8 mouse cellular contexts compared by ENCODE assay signal in the genomic region with DNA sequence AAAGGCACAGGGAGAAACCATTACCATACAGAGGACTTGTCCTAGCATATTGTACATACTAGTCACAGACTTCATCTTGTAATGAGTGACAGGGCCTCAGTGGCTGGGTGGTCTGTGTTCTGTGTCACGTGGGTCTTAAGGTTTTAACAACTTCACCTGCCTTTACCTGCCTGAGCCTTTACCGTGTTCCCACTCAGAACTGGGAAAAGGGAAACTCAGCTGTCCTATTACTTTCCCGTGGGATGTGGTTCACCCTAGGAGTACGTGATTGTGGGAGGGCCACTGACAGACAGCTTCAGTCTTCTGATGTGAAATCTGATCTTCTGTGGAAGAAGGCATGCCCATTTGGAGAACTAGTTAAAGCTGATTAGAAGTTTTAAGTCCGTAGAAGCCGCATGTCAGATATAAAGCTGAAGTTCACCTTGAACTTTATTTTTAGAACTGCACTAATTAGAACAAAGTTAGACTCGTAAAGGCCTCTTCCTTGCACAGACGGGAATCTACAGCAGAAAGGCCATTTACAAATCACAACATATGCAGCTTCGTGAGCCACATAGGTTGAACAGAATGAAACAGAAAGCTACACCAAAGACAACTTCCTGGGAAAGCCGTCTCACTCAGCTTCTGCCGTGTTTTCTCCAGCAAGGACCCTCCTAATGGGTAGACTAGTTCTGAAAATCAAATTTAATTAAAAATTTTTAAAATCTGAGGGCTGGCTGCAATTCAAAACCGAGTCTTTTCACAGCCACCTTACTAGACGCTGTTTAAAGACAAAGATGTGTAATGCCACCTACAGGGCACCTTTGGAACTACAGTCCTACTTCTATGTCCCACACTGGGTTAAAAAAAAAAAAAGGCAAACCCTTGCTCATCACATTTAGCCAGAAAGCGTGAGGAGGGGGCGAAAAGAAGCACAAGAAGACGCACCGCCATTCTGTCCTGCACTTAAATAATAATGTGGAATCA. TPM values are rescaled to one million over a fixed set of nuclear protein-coding genes. Genes with fewer than 3 reads are reported as not detected.
A peak's percentile ranks its signal among the peaks of the same experiment; 100 is the strongest.
DNase-seq lines count a peak whose midpoint lies in the region; ATAC-seq and TF ChIP-seq lines count a peak whose summit lies in the region.

No protein-coding gene starts in this region.

- no peaks in the 10 kb centered on the region for H3K9me3 ChIP-seq in intestine, embryonic 15.5 days

- H3K4me2 ChIP-seq in intestine, embryonic 15.5 days (replicated peaks): peak overlapping the region; percentile 56

- H3K36me3 ChIP-seq in intestine, embryonic 15.5 days: peaks cover 9% of the 10 kb centered on the region; the same call in 1 of the 2 replicates
- H3K36me3 ChIP-seq in small intestine, adult 2 months (ENCODE audit: control insufficient read depth, insufficient read depth, low read length): peaks cover 13% of the 10 kb centered on the region

- peak overlapping the region; percentile 29 for H3K4me3 ChIP-seq in intestine, embryonic 15.5 days (replicated peaks)
- peak overlapping the region; percentile 13; the same call in 1 of the 2 replicates for H3K4me3 ChIP-seq in small intestine, adult 2 months (ENCODE audit: low read depth, low read length)

- peak; percentile 95 for DNase-seq in 3T3-L1 (ENCODE audit: low read depth, low spot score)
- DNase-seq in adrenal gland, adult 2 months: peak; percentile 82
- peak; percentile 79 for DNase-seq in embryo, embryonic 11.5 days (ENCODE audit: low read depth, low spot score)
- DNase-seq in gonadal fat pad, adult 2 months (ENCODE audit: low read depth): peak; percentile 57
- peak; percentile 84 to 87 for DNase-seq in left cerebral cortex, postnatal 25 days (ENCODE audit: low spot score in 2 of 2)
- peak; percentile 87 for DNase-seq in mesoderm, embryonic 11.5 days (ENCODE audit: low read depth, low spot score)

- H3K4me1 ChIP-seq in intestine, embryonic 15.5 days (replicated peaks): 0 out of 2 replicates have a peak, but pooled peaks cover 4% of the 10 kb centered on the region
- peaks cover 2% of the 10 kb centered on the region; the same call in 1 of the 2 replicates for H3K4me1 ChIP-seq in small intestine, adult 2 months (ENCODE audit: control insufficient read depth, insufficient read depth, insufficient read length, low read length)

- no peak for TF ChIP-seq CTCF in small intestine, adult 2 months (IDR thresholded peaks at IDR 0.05; ENCODE audit: extremely low read depth, insufficient read length, insufficient replicate concordance, low read depth, low read length)

- no peak overlapping the region for H3K9ac ChIP-seq in intestine, embryonic 15.5 days

- WGBS in intestine, embryonic 15.5 days: 29% methylated on average over 17 of the region's 17 CpGs
- 11% methylated on average over 17 of the region's 17 CpGs for WGBS in small intestine, adult 2 months

- TF ChIP-seq POLR2A in small intestine, adult 2 months (IDR thresholded peaks at IDR 0.05; ENCODE audit: low read depth, low read length): no peak

- H3K27ac ChIP-seq in intestine, embryonic 15.5 days: no peak overlapping the region
- peak overlapping the region; percentile 52 for H3K27ac ChIP-seq in small intestine, adult 2 months (ENCODE audit: insufficient read depth, low read depth, low read length)

- intact Hi-C loops in left cerebral cortex, postnatal 25 days (cut with DNase I): loop anchor here (1.0 kb wide), 1 partner anchor 202 kb away; a partner anchor contains a TSS

- ATAC-seq in intestine, embryonic 15.5 days: peak; percentile 77

- no peaks in the 10 kb centered on the region for H3K27me3 ChIP-seq in intestine, embryonic 15.5 days (replicated peaks)
- no peaks in the 10 kb centered on the region for H3K27me3 ChIP-seq in small intestine, adult 2 months (ENCODE audit: control insufficient read depth, insufficient read depth, low read length)

RNA-seq across cellular contexts. Expression of a gene that starts 8.6 kb away (rescaled TPM):
- 10 to 100 TPM; 12.4 to 15.2 TPM for total RNA-seq in adrenal gland, adult 2 months (2021)
- 6.1 and 7.4 TPM in 2 replicates for polyA plus RNA-seq in adrenal gland, adult 2 months (2012; rRNA removed)
- 6.1 and 6.4 TPM in 2 replicates for polyA plus RNA-seq in gonadal fat pad, adult 2 months (2012; rRNA removed)
- polyA plus RNA-seq in intestine, embryonic 15.5 days (2015; fragmentation: Nextera tagmentation; extraction: Ambion mirVana): 25.6 and 26.7 TPM in 2 replicates
- total RNA-seq in left cerebral cortex, postnatal 25 days (2021): 10 to 100 TPM; 24.0 to 24.9 TPM
- 4.4 and 7.6 TPM in 2 replicates for polyA plus RNA-seq in small intestine, adult 2 months (2012; rRNA removed)
